Mouse (Mus musculus): Measurements from ENCODE around the gene Srrm3.

DNA sequence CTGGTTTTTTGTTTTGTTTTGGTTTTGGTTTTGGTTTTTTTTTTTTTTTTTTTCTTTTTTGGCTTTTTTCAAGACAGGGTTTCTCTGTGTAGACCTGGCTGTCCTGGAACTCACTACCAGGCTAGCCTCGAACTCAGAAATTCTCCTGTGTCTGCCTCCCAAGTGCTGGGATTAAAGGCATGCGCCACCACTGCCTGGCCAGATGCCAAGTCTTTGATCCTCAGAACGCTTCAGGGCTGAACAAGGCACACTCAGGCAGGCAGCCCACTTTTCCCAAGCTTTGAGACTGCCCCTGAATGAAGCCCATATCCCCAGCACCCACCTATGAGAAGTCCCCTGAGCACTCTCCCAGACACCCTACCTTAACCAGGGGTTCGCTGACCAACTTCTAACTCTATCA lies 93.1 kb downstream of the Srrm3 start:
- TF ChIP-seq CTCF (IDR thresholded peaks at IDR 0.05; ENCODE audit: insufficient read depth, low read depth, low read length), result no peak
- no peak for TF ChIP-seq POLR2A (IDR thresholded peaks at IDR 0.05; ENCODE audit: insufficient read depth, low read depth, low read length)
